Comparison of ENCODE assay signal across 1 mouse cellular context in genomic region chr11:31138394-31138793, GRCm38 (mm10). TPM values are rescaled to one million over a fixed set of nuclear protein-coding genes. Genes with fewer than 3 reads are reported as not detected.
"Had no signal": no experiment of that assay in that cellular context is flagged by ENCODE, and none has a peak within 500 bp of the region (broad histone marks: within the 10 kb centered on the region; RNA-seq: fewer than 3 reads in every experiment).

No protein-coding gene starts in this region.

RNA-seq across cellular contexts. Expression of gene Gm17332, which starts 43.9 kb away (rescaled TPM):
- total RNA-seq: neutrophil, adult 5-6 weeks had no signal
